Mouse (Mus musculus) spleen, adult 2 months (tissue): ENCODE measurements around the gene Hnrnpll.

Source experiments
- CTCF ChIP-seq: fragments of 200-500 bp; IDR thresholded peaks from 2 replicates; pipeline ENCODE4 v1.5.1; 2011; ENCODE audit warnings: mild to moderate bottlenecking, inconsistent platforms; ENCODE audit not compliant: insufficient read depth, insufficient read length, insufficient replicate concordance; ENCODE audit errors: extremely low read depth
- POLR2A ChIP-seq: fragments of 200-500 bp; IDR thresholded peaks from 2 replicates; pipeline ENCODE4 v1.6.1; 2011; ENCODE audit warnings: low read depth, low read length, inconsistent platforms

DNA sequence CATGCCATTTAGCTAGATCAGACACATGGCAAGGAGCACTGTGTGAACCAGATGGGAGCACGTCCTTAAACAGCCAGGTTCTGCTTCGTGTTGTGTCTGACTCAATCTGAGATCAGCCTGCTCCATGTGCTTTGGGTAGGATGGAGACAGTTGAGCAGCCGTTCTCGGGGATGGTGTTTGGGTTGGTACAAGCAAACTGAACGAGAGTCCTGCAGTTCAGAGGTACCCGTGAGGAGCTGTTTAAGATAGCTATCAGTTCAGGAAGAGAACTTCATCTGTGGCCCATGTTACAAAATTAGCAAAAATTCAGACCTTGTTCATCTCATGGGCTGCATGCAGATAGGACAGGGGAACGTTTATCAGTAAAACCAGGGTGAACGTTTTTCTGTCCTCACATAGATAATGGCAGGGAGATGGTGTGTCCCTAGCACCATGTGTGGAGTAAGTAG lies 47.7 kb downstream of the Hnrnpll start:
- TF ChIP-seq CTCF: no peak
- TF ChIP-seq POLR2A: no peak
